ENCODE assay signal across 8 mouse cellular contexts in the genomic region with DNA sequence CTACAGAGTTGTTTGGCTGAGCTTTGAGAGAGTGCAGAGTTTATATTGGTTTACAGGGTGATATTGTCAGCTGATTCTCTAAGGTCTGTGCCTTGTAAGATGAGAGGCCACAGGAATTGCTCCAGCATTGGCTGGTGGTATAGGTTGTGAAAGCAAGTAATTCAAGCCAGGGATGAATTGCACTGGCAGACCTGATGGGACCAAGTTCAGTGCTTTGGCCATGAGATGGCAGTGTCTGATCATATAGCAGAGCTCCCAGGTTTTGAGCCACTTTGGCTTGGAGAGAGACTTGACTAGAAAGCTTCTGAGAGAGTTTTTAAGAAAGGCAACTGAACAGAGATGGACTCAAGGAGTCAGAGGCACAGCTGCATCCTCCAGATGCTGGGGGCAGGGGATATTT.
DNase-seq lines count a peak whose midpoint lies in the region; ATAC-seq and TF ChIP-seq lines count a peak whose summit lies in the region.

No protein-coding gene starts in this region.

- H3K9me3 ChIP-seq in forebrain, embryonic 10.5 days: no peaks in the 10 kb centered on the region
- no peaks in the 10 kb centered on the region for H3K9me3 ChIP-seq in forebrain, embryonic 11.5 days (ENCODE audit: control insufficient read depth, low read length)
- H3K9me3 ChIP-seq in forebrain, postnatal 0 days (ENCODE audit: low read length): no peaks in the 10 kb centered on the region
- no peaks in the 10 kb centered on the region for H3K9me3 ChIP-seq in intestine, embryonic 15.5 days
- H3K9me3 ChIP-seq in midbrain, embryonic 16.5 days (replicated peaks; ENCODE audit: control insufficient read depth, low read length, poor library complexity, severe bottlenecking): no peaks in the 10 kb centered on the region; the same call in 1 of the 2 replicates

- H3K27me3 ChIP-seq in forebrain, embryonic 10.5 days (ENCODE audit: poor library complexity, severe bottlenecking): no peaks in the 10 kb centered on the region
- H3K27me3 ChIP-seq in forebrain, embryonic 11.5 days (ENCODE audit: control insufficient read depth, insufficient read depth, low read length): no peaks in the 10 kb centered on the region
- no peaks in the 10 kb centered on the region for H3K27me3 ChIP-seq in forebrain, postnatal 0 days (ENCODE audit: insufficient read depth, low read length)
- no peaks in the 10 kb centered on the region for H3K27me3 ChIP-seq in intestine, embryonic 15.5 days (replicated peaks)
- no peaks in the 10 kb centered on the region for H3K27me3 ChIP-seq in midbrain, embryonic 16.5 days (ENCODE audit: control insufficient read depth, insufficient read depth, low read depth, low read length)

- no peak overlapping the region for H3K4me3 ChIP-seq in forebrain, embryonic 10.5 days
- no peak overlapping the region for H3K4me3 ChIP-seq in forebrain, embryonic 11.5 days (ENCODE audit: low read depth, low read length)
- H3K4me3 ChIP-seq in forebrain, postnatal 0 days (ENCODE audit: low read depth, low read length): no peak overlapping the region
- H3K4me3 ChIP-seq in intestine, embryonic 15.5 days (replicated peaks): no peak overlapping the region
- no peak overlapping the region for H3K4me3 ChIP-seq in midbrain, embryonic 16.5 days (ENCODE audit: low read depth, low read length)

- no peaks in the 10 kb centered on the region for H3K4me1 ChIP-seq in forebrain, embryonic 10.5 days
- H3K4me1 ChIP-seq in forebrain, embryonic 11.5 days (replicated peaks; ENCODE audit: control insufficient read depth, insufficient read depth, low read length): no peaks in the 10 kb centered on the region
- H3K4me1 ChIP-seq in forebrain, postnatal 0 days (ENCODE audit: insufficient read depth): no peaks in the 10 kb centered on the region
- no peaks in the 10 kb centered on the region for H3K4me1 ChIP-seq in intestine, embryonic 15.5 days (replicated peaks)
- H3K4me1 ChIP-seq in midbrain, embryonic 16.5 days (ENCODE audit: control insufficient read depth, insufficient read depth, low read length): no peaks in the 10 kb centered on the region

- peak; percentile 17 for DNase-seq in forebrain, embryonic 10.5 days (ENCODE audit: extremely low spot score, low spot score)
- DNase-seq in forebrain, embryonic 11.5 days (ENCODE audit: low spot score): no peak
- DNase-seq in adrenal gland, postnatal 25 days: peak; percentile 33
- DNase-seq in forebrain, postnatal 0 days: peak; percentile 66
- DNase-seq in left cerebral cortex, adult 18-20 months (ENCODE audit: low spot score in 2 of 2): peak; percentile 61 to 65
- DNase-seq in T-cell, adult 2 months (ENCODE audit: low spot score): no peak

- peak; percentile 72 for TF ChIP-seq CTCF in forebrain, postnatal 0 days (IDR thresholded peaks at IDR 0.05; ENCODE audit: low read depth)

- H3K9ac ChIP-seq in forebrain, embryonic 11.5 days (ENCODE audit: low read length): no peak overlapping the region
- no peak overlapping the region for H3K9ac ChIP-seq in forebrain, postnatal 0 days
- H3K9ac ChIP-seq in intestine, embryonic 15.5 days: no peak overlapping the region
- no peak overlapping the region for H3K9ac ChIP-seq in midbrain, embryonic 16.5 days (ENCODE audit: low read depth, low read length)

- H3K27ac ChIP-seq in forebrain, embryonic 10.5 days: no peak overlapping the region
- no peak overlapping the region for H3K27ac ChIP-seq in forebrain, embryonic 11.5 days (ENCODE audit: low read depth, low read length)
- H3K27ac ChIP-seq in forebrain, postnatal 0 days (ENCODE audit: low read depth, low read length): no peak overlapping the region
- no peak overlapping the region for H3K27ac ChIP-seq in intestine, embryonic 15.5 days
- no peak overlapping the region for H3K27ac ChIP-seq in midbrain, embryonic 16.5 days (ENCODE audit: low read length)

- no peak overlapping the region for H3K4me2 ChIP-seq in forebrain, embryonic 11.5 days (ENCODE audit: low read depth, low read length, severe bottlenecking)
- no peak overlapping the region for H3K4me2 ChIP-seq in forebrain, postnatal 0 days (ENCODE audit: low read depth)
- no peak overlapping the region for H3K4me2 ChIP-seq in intestine, embryonic 15.5 days (replicated peaks)
- no peak overlapping the region for H3K4me2 ChIP-seq in midbrain, embryonic 16.5 days (ENCODE audit: low read length)

- ATAC-seq in forebrain, embryonic 11.5 days (replicated peaks; ENCODE audit: low FRiP score): no peak
- ATAC-seq in forebrain, postnatal 0 days: peak; percentile 74
- peak; percentile 75 for ATAC-seq in intestine, embryonic 15.5 days
- 0 out of 2 replicates have a peak, but pooled peaks have one; percentile 58 for ATAC-seq in midbrain, embryonic 16.5 days

- no peaks in the 10 kb centered on the region for H3K36me3 ChIP-seq in forebrain, embryonic 10.5 days (replicated peaks)
- no peaks in the 10 kb centered on the region for H3K36me3 ChIP-seq in forebrain, embryonic 11.5 days (ENCODE audit: control insufficient read depth, insufficient read depth, low read length)
- no peaks in the 10 kb centered on the region for H3K36me3 ChIP-seq in forebrain, postnatal 0 days (ENCODE audit: insufficient read depth)
- H3K36me3 ChIP-seq in intestine, embryonic 15.5 days: no peaks in the 10 kb centered on the region
- no peaks in the 10 kb centered on the region for H3K36me3 ChIP-seq in midbrain, embryonic 16.5 days (ENCODE audit: control insufficient read depth, insufficient read depth, low read length)

Comparison
In these comparisons a context has a peak if more than half of its experiments do, and no peak if none do; other contexts are left out.
1. DNase-seq: peak in forebrain, embryonic 10.5 days (single experiment), adrenal gland, postnatal 25 days (single experiment), forebrain, postnatal 0 days (single experiment) and left cerebral cortex, adult 18-20 months (2 of 2); none in forebrain, embryonic 11.5 days (single experiment) and T-cell, adult 2 months (single experiment).